In genomic region chr9:107984754-107985055, GRCm38 (mm10) we compare ENCODE assay signal across 8 mouse cellular contexts. TPM values are rescaled to one million over a fixed set of nuclear protein-coding genes. Genes with fewer than 3 reads are reported as not detected.
DNase-seq lines count a peak whose midpoint lies in the region; ATAC-seq lines count a peak whose summit lies in the region.

No protein-coding gene starts in this region.

- DNase-seq in kidney, postnatal 4 days, result no peak
- DNase-seq in adrenal gland, adult 18-20 months (ENCODE audit: low spot score in 2 of 2), result no peak
- DNase-seq in c-Kit-positive CD71-positive TER-119-positive erythroid progenitor cells, embryonic 14.5 days (ENCODE audit: low spot score), result no peak
- no peak for DNase-seq in spleen, postnatal 36 days (ENCODE audit: low spot score in 2 of 2)

- no peaks in the 10 kb centered on the region for H3K27me3 ChIP-seq in kidney, embryonic 14.5 days (ENCODE audit: control insufficient read depth, insufficient read depth, low read length)
- H3K27me3 ChIP-seq in embryonic facial prominence, embryonic 12.5 days, result no peaks in the 10 kb centered on the region
- peaks cover 8% of the 10 kb centered on the region for H3K27me3 ChIP-seq in hindbrain, embryonic 15.5 days
- H3K27me3 ChIP-seq in midbrain, embryonic 15.5 days (replicated peaks), result peaks cover 11% of the 10 kb centered on the region

- no peak for ATAC-seq in kidney, embryonic 14.5 days (ENCODE audit: low FRiP score, low TSS enrichment)
- ATAC-seq in embryonic facial prominence, embryonic 12.5 days (ENCODE audit: insufficient number of reproducible peaks, insufficient read depth, low FRiP score, low TSS enrichment), result no peak
- ATAC-seq in hindbrain, embryonic 15.5 days (ENCODE audit: low FRiP score, low read depth), result no peak
- no peak for ATAC-seq in midbrain, embryonic 15.5 days (replicated peaks)

- H3K36me3 ChIP-seq in kidney, embryonic 14.5 days (ENCODE audit: control insufficient read depth, insufficient read depth, low read length), result peaks cover 5% of the 10 kb centered on the region; the same call in 1 of the 2 replicates
- H3K36me3 ChIP-seq in embryonic facial prominence, embryonic 12.5 days, result no peaks in the 10 kb centered on the region
- H3K36me3 ChIP-seq in hindbrain, embryonic 15.5 days, result no peaks in the 10 kb centered on the region
- no peaks in the 10 kb centered on the region for H3K36me3 ChIP-seq in midbrain, embryonic 15.5 days (replicated peaks)

- peaks cover 40% of the 10 kb centered on the region for H3K4me1 ChIP-seq in kidney, embryonic 14.5 days (ENCODE audit: control insufficient read depth, insufficient read depth, low read length)
- H3K4me1 ChIP-seq in embryonic facial prominence, embryonic 12.5 days, result peaks cover 53% of the 10 kb centered on the region
- peaks cover 42% of the 10 kb centered on the region for H3K4me1 ChIP-seq in hindbrain, embryonic 15.5 days (replicated peaks)
- H3K4me1 ChIP-seq in midbrain, embryonic 15.5 days, result peaks cover 23% of the 10 kb centered on the region

- peak overlapping the region; percentile 100 for H3K27ac ChIP-seq in kidney, embryonic 14.5 days (ENCODE audit: low read depth, low read length)
- H3K27ac ChIP-seq in embryonic facial prominence, embryonic 12.5 days, result peak overlapping the region; percentile 98
- peak overlapping the region; percentile 67 for H3K27ac ChIP-seq in hindbrain, embryonic 15.5 days (replicated peaks)
- peak overlapping the region; percentile 28; the same call in 1 of the 2 replicates for H3K27ac ChIP-seq in midbrain, embryonic 15.5 days

- H3K9ac ChIP-seq in kidney, embryonic 14.5 days (ENCODE audit: low read depth, low read length), result peak overlapping the region; percentile 79
- H3K9ac ChIP-seq in embryonic facial prominence, embryonic 12.5 days, result peak overlapping the region; percentile 88
- H3K9ac ChIP-seq in hindbrain, embryonic 15.5 days, result peak overlapping the region; percentile 61
- peak overlapping the region; percentile 55; the same call in 1 of the 2 replicates for H3K9ac ChIP-seq in midbrain, embryonic 15.5 days

- H3K4me3 ChIP-seq in kidney, embryonic 14.5 days (ENCODE audit: low read length), result peak overlapping the region; percentile 53
- H3K4me3 ChIP-seq in embryonic facial prominence, embryonic 12.5 days, result peak overlapping the region; percentile 87
- H3K4me3 ChIP-seq in hindbrain, embryonic 15.5 days, result peak overlapping the region; percentile 75
- H3K4me3 ChIP-seq in midbrain, embryonic 15.5 days, result peak overlapping the region; percentile 77

- H3K4me2 ChIP-seq in kidney, embryonic 14.5 days (replicated peaks; ENCODE audit: low read depth, low read length), result peak overlapping the region; percentile 45
- peak overlapping the region; percentile 88 for H3K4me2 ChIP-seq in embryonic facial prominence, embryonic 12.5 days (replicated peaks)
- H3K4me2 ChIP-seq in hindbrain, embryonic 15.5 days, result peak overlapping the region; percentile 91
- peak overlapping the region; percentile 96 for H3K4me2 ChIP-seq in midbrain, embryonic 15.5 days

- H3K9me3 ChIP-seq in kidney, embryonic 14.5 days (ENCODE audit: control insufficient read depth, low read length), result no peaks in the 10 kb centered on the region
- H3K9me3 ChIP-seq in embryonic facial prominence, embryonic 12.5 days, result no peaks in the 10 kb centered on the region
- no peaks in the 10 kb centered on the region for H3K9me3 ChIP-seq in hindbrain, embryonic 15.5 days
- H3K9me3 ChIP-seq in midbrain, embryonic 15.5 days, result no peaks in the 10 kb centered on the region

- WGBS in kidney, embryonic 14.5 days, result 32% methylated on average over 9 of the region's 9 CpGs
- 29% methylated on average over 9 of the region's 9 CpGs for WGBS in embryonic facial prominence, embryonic 12.5 days
- 67% methylated on average over 9 of the region's 9 CpGs for WGBS in hindbrain, embryonic 15.5 days
- WGBS in midbrain, embryonic 15.5 days, result 69% methylated on average over 9 of the region's 9 CpGs

RNA-seq across cellular contexts. Expression of gene Inka1, which starts 1.0 kb away (rescaled TPM):
- polyA plus RNA-seq in kidney, embryonic 14.5 days (2014; fragmentation: Nextera tagmentation; extraction: Ambion mirVana), result 64.1 and 69.0 TPM in 2 replicates
- polyA plus RNA-seq in embryonic facial prominence, embryonic 12.5 days (2016; fragmentation: Nextera tagmentation; extraction: Ambion mirVana), result 97.0 and 98.9 TPM in 2 replicates
- polyA plus RNA-seq in hindbrain, embryonic 15.5 days (2015; fragmentation: Nextera tagmentation; extraction: Ambion mirVana), result 17.9 and 20.2 TPM in 2 replicates
- 15.1 and 17.1 TPM in 2 replicates for polyA plus RNA-seq in midbrain, embryonic 15.5 days (2015; fragmentation: Nextera tagmentation; extraction: Ambion mirVana)
- total RNA-seq in adrenal gland, adult 18-20 months (2021), result 1 to 10 TPM; 4.3 to 6.4 TPM

RNA-seq across cellular contexts. Expression of gene Gm20661, which starts 1.8 kb away (rescaled TPM):
- 4.8 and 5.5 TPM in 2 replicates for polyA plus RNA-seq in kidney, embryonic 14.5 days (2014; fragmentation: Nextera tagmentation; extraction: Ambion mirVana)
- 8.8 and 11.0 TPM in 2 replicates for polyA plus RNA-seq in embryonic facial prominence, embryonic 12.5 days (2016; fragmentation: Nextera tagmentation; extraction: Ambion mirVana)
- 1.1 and 1.5 TPM in 2 replicates for polyA plus RNA-seq in hindbrain, embryonic 15.5 days (2015; fragmentation: Nextera tagmentation; extraction: Ambion mirVana)
- polyA plus RNA-seq in midbrain, embryonic 15.5 days (2015; fragmentation: Nextera tagmentation; extraction: Ambion mirVana), result 0.88 and 1.6 TPM in 2 replicates
- under 1 TPM in 1 of 2 experiments, not detected in 1; 0.29 TPM for total RNA-seq in adrenal gland, adult 18-20 months (2021)

RNA-seq across cellular contexts. Expression of gene Cdhr4, which starts 7.6 kb away (rescaled TPM):
- polyA plus RNA-seq in kidney, embryonic 14.5 days (2014; fragmentation: Nextera tagmentation; extraction: Ambion mirVana), result 8.8 and 9.6 TPM in 2 replicates
- 14.6 and 16.2 TPM in 2 replicates for polyA plus RNA-seq in embryonic facial prominence, embryonic 12.5 days (2016; fragmentation: Nextera tagmentation; extraction: Ambion mirVana)
- 2.5 and 3.8 TPM in 2 replicates for polyA plus RNA-seq in hindbrain, embryonic 15.5 days (2015; fragmentation: Nextera tagmentation; extraction: Ambion mirVana)
- polyA plus RNA-seq in midbrain, embryonic 15.5 days (2015; fragmentation: Nextera tagmentation; extraction: Ambion mirVana), result 1.8 and 2.5 TPM in 2 replicates
- total RNA-seq in adrenal gland, adult 18-20 months (2021), result 1 to 10 TPM in 1 of 2 experiments, not detected in 1; 1.2 TPM

RNA-seq across cellular contexts. Expression of gene Uba7, which starts 9.4 kb away (rescaled TPM):
- polyA plus RNA-seq in kidney, embryonic 14.5 days (2014; fragmentation: Nextera tagmentation; extraction: Ambion mirVana), result 25.7 and 28.0 TPM in 2 replicates
- polyA plus RNA-seq in embryonic facial prominence, embryonic 12.5 days (2016; fragmentation: Nextera tagmentation; extraction: Ambion mirVana), result 24.6 and 25.0 TPM in 2 replicates
- polyA plus RNA-seq in hindbrain, embryonic 15.5 days (2015; fragmentation: Nextera tagmentation; extraction: Ambion mirVana), result 6.4 and 8.2 TPM in 2 replicates
- 5.9 and 6.7 TPM in 2 replicates for polyA plus RNA-seq in midbrain, embryonic 15.5 days (2015; fragmentation: Nextera tagmentation; extraction: Ambion mirVana)
- 10 to 100 TPM; 14.2 to 22.1 TPM for total RNA-seq in adrenal gland, adult 18-20 months (2021)

RNA-seq across cellular contexts. Expression of gene Gm20662, which starts 11.4 kb away (rescaled TPM):
- polyA plus RNA-seq in kidney, embryonic 14.5 days (2014; fragmentation: Nextera tagmentation; extraction: Ambion mirVana), result 0.61 and 0.63 TPM in 2 replicates
- 0.51 and 0.85 TPM in 2 replicates for polyA plus RNA-seq in embryonic facial prominence, embryonic 12.5 days (2016; fragmentation: Nextera tagmentation; extraction: Ambion mirVana)
- polyA plus RNA-seq in hindbrain, embryonic 15.5 days (2015; fragmentation: Nextera tagmentation; extraction: Ambion mirVana), result 0.80 TPM in 1 of 2 replicates, not detected in the other
- 0.50 and 0.60 TPM in 2 replicates for polyA plus RNA-seq in midbrain, embryonic 15.5 days (2015; fragmentation: Nextera tagmentation; extraction: Ambion mirVana)
- 1 to 10 TPM in 1 of 2 experiments, not detected in 1; 2.4 TPM for total RNA-seq in adrenal gland, adult 18-20 months (2021)

Comparison
In these comparisons a context has a peak if more than half of its experiments do, and no peak if none do; other contexts are left out.
1. H3K27ac ChIP-seq: peak in every context shown above with its lines; median percentile 100 in kidney, embryonic 14.5 days; 98 in embryonic facial prominence, embryonic 12.5 days; 67 in hindbrain, embryonic 15.5 days; 28 in midbrain, embryonic 15.5 days.
2. H3K4me2 ChIP-seq: peak in every context shown above with its lines; median percentile 96 in midbrain, embryonic 15.5 days; 91 in hindbrain, embryonic 15.5 days; 88 in embryonic facial prominence, embryonic 12.5 days; 45 in kidney, embryonic 14.5 days.